Mouse (Mus musculus) MEL (cell line): ENCODE results near the gene Cux1. TPM values are rescaled to one million over a fixed set of nuclear protein-coding genes. Genes with fewer than 3 reads are reported as not detected.

Source experiments
- DNase-seq: peaks from one replicate; pipeline ENCODE4 v3.0.0; 2011; ENCODE audit warnings: low read depth, low spot score
- H3K27ac ChIP-seq: 2 replicates; pipeline ENCODE4 v1.5.1; 2012; ENCODE audit warnings: low read depth, mild to moderate bottlenecking, control low read depth, low read length, moderate library complexity; ENCODE audit not compliant: control insufficient read depth
- H3K27me3 ChIP-seq, 2 experiments: fragments of 150-350 bp in 1 of 2; sonication (generic) in 1 of 2; 2 replicates each; pipeline ENCODE4 v1.6.1; 2012; ENCODE audit warnings: low read length in 2 of 2, mild to moderate bottlenecking in 2 of 2, improper control_type of control experiment in 1 of 2, moderate library complexity in 1 of 2; ENCODE audit not compliant: insufficient read depth in 2 of 2, control insufficient read depth in 1 of 2
- H3K36me3 ChIP-seq, 2 experiments: 2 replicates each; pipeline ENCODE4 v1.6.1; 2012 to 2014; ENCODE audit warnings: low read length in 2 of 2, improper control_type of control experiment in 1 of 2, inconsistent platforms in 1 of 2, mild to moderate bottlenecking in 1 of 2; ENCODE audit not compliant: insufficient read depth in 2 of 2, control insufficient read depth in 1 of 2
- H3K4me1 ChIP-seq, 2 experiments: fragments of 150-350 bp in 1 of 2; sonication (generic) in 1 of 2; 2 replicates each; pipeline ENCODE4 v1.6.1; 2012; ENCODE audit warnings: low read length in 2 of 2, improper control_type of control experiment in 1 of 2, mild to moderate bottlenecking in 1 of 2; ENCODE audit not compliant: insufficient read depth in 2 of 2, control insufficient read depth in 1 of 2
- H3K4me3 ChIP-seq, 2 experiments: fragments of 150-350 bp in 1 of 2; sonication (generic) in 1 of 2; 2 replicates each; pipeline ENCODE4 v1.5.1; 2012; ENCODE audit warnings: low read depth in 2 of 2, low read length in 2 of 2, mild to moderate bottlenecking in 2 of 2, moderate library complexity in 2 of 2, control low read depth in 1 of 2, improper control_type of control experiment in 1 of 2; ENCODE audit not compliant: control insufficient read depth in 1 of 2, insufficient read depth in 1 of 2
- H3K79me2 ChIP-seq: 2 replicates; pipeline ENCODE4 v1.6.1; 2012; ENCODE audit warnings: mild to moderate bottlenecking, low read length, moderate library complexity; ENCODE audit not compliant: control insufficient read depth, poor library complexity, insufficient read depth
- H3K9ac ChIP-seq: 2 replicates; pipeline ENCODE4 v1.6.1; 2012; ENCODE audit warnings: low read depth, mild to moderate bottlenecking, control low read depth, low read length, moderate library complexity; ENCODE audit not compliant: control insufficient read depth, poor library complexity, severe bottlenecking
- H3K9me3 ChIP-seq: fragments of 150-350 bp; sonication (generic); replicated peaks from 2 replicates; pipeline ENCODE4 v1.6.1; 2012; ENCODE audit warnings: mild to moderate bottlenecking, low read length, improper control_type of control experiment, moderate library complexity; ENCODE audit not compliant: insufficient read depth
- BHLHE40 ChIP-seq: IDR thresholded peaks from 2 replicates; pipeline ENCODE4 v1.6.1; 2012; ENCODE audit warnings: low read depth, mild to moderate bottlenecking, inconsistent platforms, low read length, improper control_type of control experiment, borderline replicate concordance
- GABPA ChIP-seq: IDR thresholded peaks from 2 replicates; pipeline ENCODE4 v1.6.1; 2012; ENCODE audit warnings: low read depth, mild to moderate bottlenecking, inconsistent platforms, low read length, improper control_type of control experiment, moderate library complexity
- MEF2A ChIP-seq: IDR thresholded peaks from 2 replicates; pipeline ENCODE4 v1.6.1; 2014; ENCODE audit warnings: low read depth, mild to moderate bottlenecking, inconsistent platforms, low read length, improper control_type of control experiment; ENCODE audit not compliant: poor library complexity, insufficient replicate concordance, severe bottlenecking; ENCODE audit errors: extremely low read depth
- MXI1 ChIP-seq: IDR thresholded peaks from 2 replicates; pipeline ENCODE4 v1.6.1; 2011; ENCODE audit warnings: mild to moderate bottlenecking, low read depth, low read length, improper control_type of control experiment
- MYB ChIP-seq: IDR thresholded peaks from 2 replicates; pipeline ENCODE4 v1.6.1; 2011; ENCODE audit warnings: mild to moderate bottlenecking, low read depth, low read length, improper control_type of control experiment
- MYC ChIP-seq: IDR thresholded peaks from 2 replicates; pipeline ENCODE4 v1.6.1; 2011; ENCODE audit warnings: low read depth, mild to moderate bottlenecking, low read length, improper control_type of control experiment, moderate library complexity
- NRF1 ChIP-seq: IDR thresholded peaks from 2 replicates; pipeline ENCODE4 v1.6.1; 2014; ENCODE audit warnings: low read depth, mild to moderate bottlenecking, inconsistent platforms, low read length, improper control_type of control experiment, moderate library complexity; ENCODE audit not compliant: poor library complexity, insufficient read depth, severe bottlenecking
- RAD21 ChIP-seq: IDR thresholded peaks from 2 replicates; pipeline ENCODE4 v1.6.1; 2011; ENCODE audit warnings: mild to moderate bottlenecking, low read depth, low read length, improper control_type of control experiment
- TAL1 ChIP-seq: IDR thresholded peaks from 2 replicates; pipeline ENCODE4 v1.6.1; 2012; ENCODE audit warnings: mild to moderate bottlenecking, inconsistent platforms, low read length, moderate library complexity, mixed read lengths
- TBP ChIP-seq: IDR thresholded peaks from 2 replicates; pipeline ENCODE4 v1.8.0; 2011; ENCODE audit warnings: low read depth, low read length, improper control_type of control experiment
- TCF12 ChIP-seq: IDR thresholded peaks from 2 replicates; pipeline ENCODE4 v1.6.1; 2014; ENCODE audit warnings: low read depth, mild to moderate bottlenecking, inconsistent platforms, low read length, improper control_type of control experiment, moderate library complexity
- USF1 ChIP-seq: IDR thresholded peaks from 2 replicates; pipeline ENCODE4 v1.6.1; 2014; ENCODE audit warnings: low read depth, mild to moderate bottlenecking, inconsistent platforms, low read length, improper control_type of control experiment, moderate library complexity
- ZC3H11A ChIP-seq: IDR thresholded peaks from 2 replicates; pipeline ENCODE4 v1.6.1; 2012; ENCODE audit warnings: low read depth, mild to moderate bottlenecking, inconsistent platforms, low read length, improper control_type of control experiment
- ZKSCAN1 ChIP-seq: IDR thresholded peaks from 2 replicates; pipeline ENCODE4 v1.6.1; 2012; ENCODE audit warnings: low read depth, mild to moderate bottlenecking, inconsistent platforms, low read length, improper control_type of control experiment, moderate library complexity
- polyA plus RNA-seq, 2 experiments: library from polyadenylated mRNA; stranded (reverse) in 1 of 2; unstranded in 1 of 2; fragments of >175 nt in 1 of 2; fragments of >200 nt in 1 of 2; gene quantifications; 2 replicates each; pipeline versions ENCODE4 v1.2.1 to v1.2.4; 2012; ENCODE audit warnings: low replicate concordance in 2 of 2, low read depth in 1 of 2; ENCODE audit not compliant: insufficient read length in 2 of 2, insufficient read depth in 1 of 2, missing spikeins in 1 of 2
- total RNA-seq: library from RNA; depleted of rRNA; stranded (reverse); fragments of 300-350 nt; gene quantifications from 2 replicates; pipeline ENCODE4 v1.2.3, GENCODE M21; 2012

The Cux1 gene
- total and polyA plus RNA-seq, 3 experiments, result 71.1 to 104 TPM; not detected in 1

DNA sequence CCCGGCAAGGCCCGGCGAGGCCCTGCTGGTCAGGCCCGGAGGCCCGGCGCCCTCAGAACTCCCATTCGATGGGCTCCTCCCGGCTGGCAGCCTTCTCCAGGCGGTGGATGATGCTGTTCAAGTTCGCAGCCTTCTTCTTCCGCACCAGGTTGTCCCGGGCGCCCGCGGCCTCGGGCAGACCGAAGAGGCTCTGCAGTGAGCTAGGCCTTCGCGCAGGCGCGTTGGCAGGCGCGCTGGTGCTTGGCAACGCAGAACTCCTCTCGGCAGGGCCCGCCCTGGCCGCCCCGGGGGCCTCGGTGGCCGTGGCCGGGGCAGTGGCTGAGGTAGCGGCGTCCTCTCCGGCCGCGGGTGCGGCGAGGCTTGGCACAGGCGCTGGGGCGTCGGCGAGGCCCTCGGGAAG lies 292.6 kb downstream of the Cux1 start:
- H3K36me3 ChIP-seq, result peaks cover 0 to 29% of the 10 kb centered on the region in 2 experiments; a peak in 2 of 4 replicates
- DNase-seq, result no peak

DNA sequence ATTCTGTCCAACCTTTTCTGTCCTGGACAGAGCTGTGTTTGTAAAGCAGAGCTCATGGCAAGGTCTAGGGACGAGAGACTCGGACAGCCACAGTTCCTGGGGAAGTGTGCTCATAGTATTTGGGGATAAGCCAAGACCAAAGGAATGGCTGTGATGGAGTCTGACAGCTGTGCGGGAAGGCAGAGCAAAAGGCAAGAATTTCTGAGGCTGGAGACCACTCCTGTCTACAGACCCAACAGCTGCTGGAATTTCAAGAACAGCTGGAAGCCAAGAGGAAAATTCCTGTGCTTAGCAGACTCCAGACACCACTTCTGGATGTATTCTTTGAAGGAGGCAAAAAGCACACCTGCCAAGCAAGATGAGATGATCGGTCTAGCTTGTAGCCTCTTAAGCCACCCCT lies 297.4 kb downstream of the Cux1 start:
- Histone ChIP-seq H3K9ac (no peak overlapping the region), H3K27me3 (no peaks in the 10 kb centered on the region), H3K9me3 (no peaks in the 10 kb centered on the region), H3K36me3 (peaks cover 0 to 12% of the 10 kb centered on the region in 2 experiments; a peak in 2 of 4 replicates), H3K79me2 (no peaks in the 10 kb centered on the region), H3K27ac (no peak overlapping the region), H3K4me1 (no peaks in the 10 kb centered on the region), H3K4me3 (no peak overlapping the region)
- no peak for DNase-seq
- no peak for TF ChIP-seq MYB
- TF ChIP-seq ZKSCAN1, result no peak
- TF ChIP-seq NRF1, result no peak
- TF ChIP-seq MEF2A, result no peak
- TF ChIP-seq BHLHE40, result no peak
- TF ChIP-seq GABPA, result no peak
- no peak for TF ChIP-seq MXI1
- TF ChIP-seq RAD21, result no peak

More for the DNA sequence above, 292.6 kb downstream of the Cux1 start:
- Histone ChIP-seq H3K27ac (no peak overlapping the region), H3K9ac (no peak overlapping the region), H3K79me2 (no peaks in the 10 kb centered on the region), H3K4me3 (no peak overlapping the region), H3K27me3 (no peaks in the 10 kb centered on the region), H3K9me3 (no peaks in the 10 kb centered on the region), H3K4me1 (no peaks in the 10 kb centered on the region)
- no peak for TF ChIP-seq GABPA
- TF ChIP-seq MEF2A, result no peak
- TF ChIP-seq TCF12, result no peak
- TF ChIP-seq MYC, result no peak
- no peak for TF ChIP-seq TAL1
- TF ChIP-seq ZC3H11A, result no peak

DNA sequence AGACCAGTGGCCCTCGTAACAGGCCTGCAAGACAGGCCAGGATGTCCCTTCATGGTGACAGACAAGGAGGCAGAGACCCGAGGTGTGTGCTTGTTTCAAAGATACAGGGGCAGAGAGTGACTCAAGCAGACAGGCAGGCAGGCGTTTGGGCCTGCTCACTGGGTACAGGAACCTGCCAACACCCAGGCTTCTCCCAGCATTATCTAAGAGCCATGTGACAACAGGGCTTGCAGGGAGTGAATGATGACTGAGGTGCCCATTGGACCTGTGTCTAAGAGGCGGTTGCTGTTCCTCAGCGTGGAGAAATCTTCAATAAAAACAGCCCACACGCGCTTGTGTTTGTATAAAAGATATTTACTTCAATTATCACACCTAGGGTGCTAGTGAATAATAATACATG lies 301.2 kb downstream of the Cux1 start:
- Histone ChIP-seq H3K4me1 (no peaks in the 10 kb centered on the region), H3K36me3 (no peaks in the 10 kb centered on the region; a peak in 1 of 4 replicates), H3K9ac (no peak overlapping the region), H3K27me3 (no peaks in the 10 kb centered on the region), H3K27ac (no peak overlapping the region), H3K9me3 (no peaks in the 10 kb centered on the region), H3K79me2 (no peaks in the 10 kb centered on the region), H3K4me3 (no peak overlapping the region)
- no peak for DNase-seq
- TF ChIP-seq USF1 (peak; percentile 26; the same call in 1 of the 2 replicates), TBP (no peak)
- TF ChIP-seq, all 39 proteins: peak for 1
